Mouse (Mus musculus) hindbrain, embryonic 15.5 days (tissue): Measurements from ENCODE around the gene Tmco3. TPM values are rescaled to one million over a fixed set of nuclear protein-coding genes. Genes with fewer than 3 reads are reported as not detected.

ENCODE experiments used
- ATAC-seq: fragments of 200-750 bp; cut with Nextera tagmentation; 2 replicates; pipeline ENCODE4 v1.8.0; 2017; ENCODE audit warnings: low read depth, moderate number of reproducible peaks, moderate TSS enrichment; ENCODE audit not compliant: low FRiP score
- H3K27ac ChIP-seq: fragments of 300-500 bp; sonication (generic); replicated peaks from 2 replicates; pipeline ENCODE4 v1.5.1; 2015; ENCODE audit warnings: mild to moderate bottlenecking, inconsistent platforms
- H3K27me3 ChIP-seq: fragments of 300-500 bp; sonication (generic); 2 replicates; pipeline ENCODE4 v1.6.1; 2015; ENCODE audit warnings: control low read depth, inconsistent platforms
- H3K36me3 ChIP-seq: fragments of 300-500 bp; sonication (generic); 2 replicates; pipeline ENCODE4 v1.6.1; 2015; ENCODE audit warnings: control low read depth, inconsistent platforms
- H3K4me1 ChIP-seq: fragments of 300-500 bp; sonication (generic); replicated peaks from 2 replicates; pipeline ENCODE4 v1.6.1; 2015; ENCODE audit warnings: control low read depth, inconsistent platforms
- H3K4me2 ChIP-seq: fragments of 300-500 bp; sonication (generic); 2 replicates; pipeline ENCODE4 v1.6.1; 2015; ENCODE audit warnings: moderate library complexity, mild to moderate bottlenecking, inconsistent platforms
- H3K4me3 ChIP-seq: fragments of 300-500 bp; sonication (generic); 2 replicates; pipeline ENCODE4 v1.5.1; 2015; ENCODE audit warnings: mild to moderate bottlenecking, inconsistent platforms
- H3K9ac ChIP-seq: fragments of 300-500 bp; sonication (generic); 2 replicates; pipeline ENCODE4 v1.6.1; 2015; ENCODE audit warnings: inconsistent platforms
- H3K9me3 ChIP-seq: fragments of 300-500 bp; sonication (generic); 2 replicates; pipeline ENCODE4 v1.6.1; 2016; ENCODE audit warnings: control low read depth, inconsistent platforms
- WGBS: fragments of 180-500 bp; shearing (Covaris S2); methylation state at CpG from one replicate; pipeline ENCODE4 v1.1.7; 2015; 5-methylcytosine and 5-hydroxymethylcytosine counted together
- polyA plus RNA-seq: library from polyadenylated mRNA; unstranded; fragments of >200 nt; fragmentation: Nextera tagmentation; extraction: Ambion mirVana; gene quantifications from 2 replicates; pipeline ENCODE4 v1.2.1, GENCODE M21; 2015

Tmco3 gene
- polyA plus RNA-seq, 1 experiment from 2014 or later: 57.1 TPM

DNA sequence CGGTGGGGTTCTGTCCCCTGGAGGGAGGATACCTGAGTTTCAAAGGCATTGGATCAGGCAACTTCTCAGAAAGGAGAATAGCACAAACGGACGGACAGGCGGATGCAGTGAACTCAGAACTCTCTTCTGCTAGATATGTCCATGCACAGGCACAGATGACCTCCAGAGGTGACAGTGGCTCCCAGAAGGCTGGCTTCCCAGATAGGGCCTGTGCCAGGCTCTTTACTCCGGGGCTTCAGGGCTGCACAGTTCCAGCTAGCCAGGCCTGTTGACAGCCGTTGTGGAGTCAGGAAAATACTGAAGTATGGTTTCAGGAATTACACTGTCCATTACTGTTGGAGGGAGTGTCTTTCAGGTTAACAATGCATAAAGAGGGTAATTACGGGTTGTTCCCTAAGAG, 62.1 kb downstream of the Tmco3 start:
- no peak overlapping the region for H3K9ac ChIP-seq
- no peaks in the 10 kb centered on the region for H3K4me1 ChIP-seq
- 94% methylated on average over 7 of the region's 7 CpGs for WGBS

DNA sequence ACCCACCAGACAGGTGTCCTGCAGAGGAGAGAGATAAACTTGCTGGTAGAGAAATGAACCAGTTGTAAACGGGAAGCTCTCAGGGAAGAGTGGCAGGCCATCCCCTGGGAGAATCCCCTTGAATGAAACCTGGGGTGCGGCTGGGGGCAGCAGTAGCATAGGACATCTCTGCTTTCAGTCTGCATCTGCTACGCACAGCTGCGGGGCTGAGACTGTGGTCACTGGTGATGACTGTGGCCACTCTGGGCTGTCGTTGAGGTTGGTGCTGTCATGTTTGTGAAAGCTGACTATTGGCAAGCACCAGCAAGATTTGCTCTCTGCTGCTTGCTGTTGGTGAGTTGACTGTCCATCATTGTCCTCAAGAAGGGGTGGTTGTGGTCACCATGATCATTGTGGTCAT, 63.6 kb downstream of the Tmco3 start:
- no peaks in the 10 kb centered on the region for H3K9me3 ChIP-seq
- H3K36me3 ChIP-seq: peaks cover 55% of the 10 kb centered on the region
- no peak overlapping the region for H3K27ac ChIP-seq
- no peaks in the 10 kb centered on the region for H3K27me3 ChIP-seq
- no peak for ATAC-seq
- H3K4me2 ChIP-seq: no peak overlapping the region
- 88% methylated on average over 5 of the region's 5 CpGs for WGBS
- no peak overlapping the region for H3K9ac ChIP-seq
- no peak overlapping the region for H3K4me3 ChIP-seq
- H3K4me1 ChIP-seq: no peaks in the 10 kb centered on the region

More for the DNA sequence above, 62.1 kb downstream of the Tmco3 start:
- Histone ChIP-seq H3K4me2 (no peak overlapping the region), H3K36me3 (peaks cover 49% of the 10 kb centered on the region), H3K27me3 (no peaks in the 10 kb centered on the region), H3K27ac (no peak overlapping the region), H3K4me3 (no peak overlapping the region), H3K9me3 (no peaks in the 10 kb centered on the region)
- no peak for ATAC-seq

DNA sequence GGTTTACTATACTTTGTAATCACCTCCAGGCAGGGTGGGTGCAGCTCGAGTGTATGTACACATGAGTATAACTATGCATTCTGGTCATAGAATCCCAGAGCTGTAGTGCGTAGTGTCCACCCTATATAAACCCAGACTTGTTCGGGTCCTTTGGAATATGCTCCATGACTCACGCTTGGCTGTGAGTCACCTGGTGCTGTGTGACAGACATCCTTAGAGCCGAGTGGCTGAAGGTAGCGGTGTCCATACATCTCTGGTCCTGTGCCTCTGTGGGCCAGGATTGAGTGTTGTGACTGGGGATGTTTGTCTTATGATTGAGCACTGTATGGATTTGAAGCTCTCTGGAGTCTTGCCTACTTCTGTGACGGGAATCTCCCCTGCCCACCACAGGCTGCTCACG, 64.6 kb downstream of the Tmco3 start:
- Histone ChIP-seq H3K4me3 (no peak overlapping the region), H3K36me3 (peaks cover 56% of the 10 kb centered on the region), H3K27me3 (no peaks in the 10 kb centered on the region), H3K4me1 (no peaks in the 10 kb centered on the region), H3K4me2 (no peak overlapping the region), H3K9ac (no peak overlapping the region), H3K27ac (no peak overlapping the region), H3K9me3 (no peaks in the 10 kb centered on the region)
- 89% methylated on average over 8 of the region's 8 CpGs for WGBS
- no peak for ATAC-seq

DNA sequence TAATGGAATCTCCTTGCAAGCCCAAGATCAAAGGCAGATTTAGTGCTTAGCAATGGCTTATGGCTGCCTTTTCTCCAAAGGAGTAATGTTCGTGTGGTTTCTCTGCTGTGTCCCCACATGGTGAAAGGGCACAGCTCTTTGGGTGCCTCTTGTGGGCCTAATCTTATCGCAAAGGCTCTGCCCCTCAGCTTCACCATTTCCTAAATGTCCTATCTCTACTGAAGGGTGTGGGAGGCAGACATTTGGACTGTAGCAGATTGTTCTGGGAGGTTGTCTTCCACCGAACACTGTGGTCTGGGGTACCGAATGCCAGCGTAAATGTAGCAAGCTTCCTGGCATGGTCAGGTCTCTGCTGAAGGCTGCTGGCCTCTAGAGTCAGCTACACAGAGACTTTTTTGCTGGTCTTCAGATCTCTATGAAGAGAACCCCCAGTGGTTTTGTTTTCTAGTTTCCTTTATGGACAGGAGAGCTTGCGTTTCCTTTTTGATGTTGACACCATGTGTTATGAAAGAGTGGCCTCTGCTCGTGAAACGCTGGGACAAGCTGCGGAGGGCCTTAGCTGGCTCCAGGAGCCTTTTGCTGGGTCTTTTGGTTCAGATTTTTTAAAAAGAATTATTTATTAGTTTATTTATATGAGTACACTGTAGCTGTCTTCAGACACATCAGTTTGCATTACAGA, 65.3 kb downstream of the Tmco3 start:
- Histone ChIP-seq H3K27ac (no peak overlapping the region), H3K4me1 (no peaks in the 10 kb centered on the region), H3K9me3 (no peaks in the 10 kb centered on the region), H3K36me3 (peaks cover 54% of the 10 kb centered on the region), H3K27me3 (no peaks in the 10 kb centered on the region), H3K4me2 (no peak overlapping the region), H3K4me3 (no peak overlapping the region), H3K9ac (no peak overlapping the region)
- no peak for ATAC-seq
- 86% methylated on average over 9 of the region's 9 CpGs for WGBS

DNA sequence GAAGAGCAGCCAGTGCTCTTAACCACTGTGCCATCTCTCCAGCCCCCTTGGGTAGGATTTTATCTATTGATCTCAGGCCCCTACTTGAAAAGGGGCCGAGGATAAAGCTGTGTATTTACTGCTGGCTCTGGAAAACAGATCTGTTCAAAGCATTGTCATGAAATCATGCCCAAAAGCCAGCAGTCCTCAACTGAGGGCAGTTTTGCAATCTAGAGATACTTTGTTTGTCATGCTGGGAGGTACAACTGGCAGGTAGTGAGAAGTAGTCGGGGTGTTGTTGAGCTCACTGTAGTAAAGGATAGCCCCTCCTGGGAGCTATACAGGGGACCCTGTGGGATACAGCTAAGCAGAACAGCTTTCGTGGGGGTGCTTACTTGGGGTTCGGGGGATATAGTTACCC, 65.9 kb downstream of the Tmco3 start:
- Histone ChIP-seq H3K36me3 (peaks cover 53% of the 10 kb centered on the region), H3K4me1 (no peaks in the 10 kb centered on the region), H3K27ac (no peak overlapping the region), H3K9me3 (no peaks in the 10 kb centered on the region), H3K4me3 (no peak overlapping the region), H3K9ac (no peak overlapping the region), H3K27me3 (no peaks in the 10 kb centered on the region), H3K4me2 (no peak overlapping the region)
- no peak for ATAC-seq
- WGBS: 86% methylated on average over 4 of the region's 4 CpGs

DNA sequence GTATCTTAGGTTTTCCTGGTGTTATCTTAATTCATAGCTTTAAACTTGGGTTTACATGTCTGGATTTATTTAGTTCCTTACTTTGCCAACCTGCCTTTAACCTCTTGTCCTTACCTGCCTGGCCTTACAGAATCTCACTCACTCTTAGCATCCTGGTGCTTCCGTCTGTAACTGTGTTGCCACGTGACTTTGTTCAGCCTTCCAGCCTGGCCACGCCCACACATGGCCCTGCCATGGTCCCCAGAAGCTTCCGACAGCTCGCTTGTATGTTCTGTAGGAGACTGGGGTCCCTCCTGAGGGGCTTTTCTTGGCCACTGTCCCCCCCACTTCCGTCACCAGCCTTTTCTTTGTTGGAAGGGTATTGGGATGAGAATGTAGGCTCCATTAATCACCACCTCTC, 68.2 kb downstream of the Tmco3 start:
- Histone ChIP-seq H3K27me3 (no peaks in the 10 kb centered on the region), H3K36me3 (peaks cover 53% of the 10 kb centered on the region)

DNA sequence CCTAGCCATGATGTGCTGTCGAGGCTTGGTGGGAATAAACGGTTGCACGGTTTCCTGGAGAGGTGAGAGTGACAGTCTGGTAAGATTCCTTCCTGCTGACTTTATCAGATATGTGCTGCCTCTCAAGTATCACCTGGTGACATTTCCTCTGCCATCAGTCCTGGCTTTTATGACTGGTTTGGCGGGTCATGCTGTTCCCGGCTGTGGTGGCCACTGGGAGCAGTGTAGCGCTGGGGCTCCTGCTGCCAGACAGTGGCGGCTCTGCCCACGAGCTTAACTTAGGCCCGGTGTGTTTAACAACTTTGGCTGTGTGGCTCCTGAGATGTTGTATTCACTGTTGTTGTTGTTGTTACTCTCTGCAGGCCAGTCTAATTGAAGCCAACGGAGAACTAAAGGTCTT, 68.7 kb downstream of the Tmco3 start:
- ATAC-seq: no peak
- WGBS: 81% methylated on average over 10 of the region's 10 CpGs
- Histone ChIP-seq H3K4me1 (no peaks in the 10 kb centered on the region), H3K9me3 (no peaks in the 10 kb centered on the region), H3K27ac (no peak overlapping the region), H3K4me2 (no peak overlapping the region), H3K4me3 (no peak overlapping the region), H3K27me3 (no peaks in the 10 kb centered on the region), H3K9ac (no peak overlapping the region), H3K36me3 (peaks cover 53% of the 10 kb centered on the region)

More for the DNA sequence above, 68.2 kb downstream of the Tmco3 start:
- H3K4me2 ChIP-seq: no peak overlapping the region
- no peaks in the 10 kb centered on the region for H3K9me3 ChIP-seq
- no peak overlapping the region for H3K27ac ChIP-seq
- no peaks in the 10 kb centered on the region for H3K4me1 ChIP-seq
- H3K9ac ChIP-seq: no peak overlapping the region
- no peak for ATAC-seq
- 83% methylated on average over 6 of the region's 6 CpGs for WGBS
- H3K4me3 ChIP-seq: no peak overlapping the region

DNA sequence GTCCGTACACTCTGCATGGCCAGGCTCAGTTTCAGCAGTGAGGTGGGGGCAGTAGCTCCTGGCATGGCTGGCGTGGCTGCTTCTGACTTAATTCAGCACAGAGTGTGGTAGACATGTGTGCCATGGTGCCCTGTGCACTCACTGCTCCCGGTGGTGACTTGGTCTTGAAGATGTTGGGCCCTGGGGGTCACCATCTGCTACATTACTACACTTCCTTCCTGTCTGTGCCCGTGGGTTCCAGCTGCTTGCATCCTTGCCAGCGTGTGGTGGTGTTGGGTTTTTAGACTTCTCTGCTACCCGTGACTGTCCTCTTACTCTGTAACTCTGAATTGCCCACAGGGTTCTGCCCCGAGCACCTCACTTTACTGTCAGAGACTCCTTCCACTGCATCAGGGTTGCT, 72.2 kb downstream of the Tmco3 start:
- Histone ChIP-seq H3K27ac (no peak overlapping the region), H3K4me2 (no peak overlapping the region)
- 88% methylated on average over 7 of the region's 7 CpGs for whole genome bisulfite sequencing

DNA sequence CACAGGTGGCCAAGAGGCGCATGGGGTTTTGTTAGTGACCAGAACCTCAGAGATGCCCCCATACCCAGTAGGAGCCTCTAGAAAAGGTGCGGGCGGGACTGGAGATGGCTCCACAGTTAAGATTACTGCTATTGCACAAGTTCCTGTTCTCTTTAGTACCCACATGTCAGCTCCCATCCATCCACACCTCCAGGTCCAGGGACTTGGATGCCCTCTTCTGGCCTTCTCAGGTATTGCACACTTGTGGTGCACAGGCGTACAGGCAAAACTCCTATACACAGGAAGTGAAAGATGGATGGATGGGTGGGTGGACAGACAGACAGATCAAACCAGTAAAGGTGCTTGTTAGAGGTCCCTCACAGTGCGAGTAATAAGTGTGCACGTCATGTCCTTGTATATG, 73.9 kb downstream of the Tmco3 start:
- no peaks in the 10 kb centered on the region for H3K27me3 ChIP-seq
- no peaks in the 10 kb centered on the region for H3K9me3 ChIP-seq
- no peak for ATAC-seq
- WGBS: 99% methylated on average over 6 of the region's 6 CpGs
- H3K36me3 ChIP-seq: peaks cover 62% of the 10 kb centered on the region
- no peak overlapping the region for H3K4me3 ChIP-seq
- no peak overlapping the region for H3K9ac ChIP-seq
- H3K4me1 ChIP-seq: no peaks in the 10 kb centered on the region
- no peak overlapping the region for H3K4me2 ChIP-seq
- no peak overlapping the region for H3K27ac ChIP-seq

More for the DNA sequence above, 72.2 kb downstream of the Tmco3 start:
- H3K4me3 ChIP-seq: no peak overlapping the region
- no peaks in the 10 kb centered on the region for H3K4me1 ChIP-seq
- H3K27me3 ChIP-seq: no peaks in the 10 kb centered on the region
- H3K9me3 ChIP-seq: no peaks in the 10 kb centered on the region
- no peak for ATAC-seq
- peaks cover 62% of the 10 kb centered on the region for H3K36me3 ChIP-seq
- no peak overlapping the region for H3K9ac ChIP-seq

Other genes starting within 250 kb of the Tmco3 start
- 0.84 and 1.1 TPM in 2 replicates for gene Proz, start 227.3 kb upstream of the Tmco3 start, polyA plus RNA-seq
- gene Pcid2, start 182.7 kb upstream of the Tmco3 start, polyA plus RNA-seq: 40.4 TPM in 2 replicates
- 68.2 and 69.8 TPM in 2 replicates for gene Cul4a, start 182.6 kb upstream of the Tmco3 start, polyA plus RNA-seq
- 297 and 317 TPM in 2 replicates for gene Lamp1, start 129.0 kb upstream of the Tmco3 start, polyA plus RNA-seq
- 11.9 and 13.9 TPM in 2 replicates for gene Grtp1, start 87.6 kb upstream of the Tmco3 start, polyA plus RNA-seq
- gene Adprhl1, start 34.0 kb upstream of the Tmco3 start, polyA plus RNA-seq: 0.14 and 0.17 TPM in 2 replicates
- gene Dcun1d2, start 59 bp upstream of the Tmco3 start, polyA plus RNA-seq: 32.5 and 33.4 TPM in 2 replicates
- 96.5 and 96.8 TPM in 2 replicates for gene Tfdp1, start 50.6 kb downstream of the Tmco3 start, polyA plus RNA-seq
- not detected in 2 replicates for gene Atp4b, start 108.6 kb downstream of the Tmco3 start, polyA plus RNA-seq
- gene Grk1, start 116.9 kb downstream of the Tmco3 start, polyA plus RNA-seq: not detected in 2 replicates
- gene Tmem255b, start 147.0 kb downstream of the Tmco3 start, polyA plus RNA-seq: 1.00 and 1.2 TPM in 2 replicates
- gene Gas6, start 206.3 kb downstream of the Tmco3 start, polyA plus RNA-seq: 52.1 and 53.8 TPM in 2 replicates